Mouse (Mus musculus): ENCODE data around the gene Dgki.

- TF ChIP-seq CTCF (IDR thresholded peaks at IDR 0.05) (no peak), EP300 (IDR thresholded peaks at IDR 0.05; ENCODE audit: insufficient read depth, low read depth, low read length) (no peak), POLR2A (IDR thresholded peaks at IDR 0.05; ENCODE audit: insufficient read depth, low read depth, low read length) (no peak)
Measured at GRCm38 (mm10) chr6:37120417-37121154, 179.4 kb downstream of the Dgki start.
